Mouse (Mus musculus) ES-E14 (cell line): ENCODE data around the gene Phyhipl.

Experiments
- HCFC1 ChIP-seq: IDR thresholded peaks from 2 replicates; pipeline ENCODE4 v1.6.1; 2012; ENCODE audit warnings: low read length, inconsistent platforms, borderline replicate concordance; ENCODE audit not compliant: insufficient read depth
- MAFK ChIP-seq: IDR thresholded peaks from 2 replicates; pipeline ENCODE4 v1.6.1; 2014; ENCODE audit warnings: mild to moderate bottlenecking, low read depth, low read length, inconsistent platforms; ENCODE audit not compliant: insufficient read depth
- ZC3H11A ChIP-seq: IDR thresholded peaks from 2 replicates; pipeline ENCODE4 v1.6.1; 2012; ENCODE audit warnings: low read depth, mild to moderate bottlenecking, inconsistent platforms, low read length, borderline replicate concordance
- ZNF384 ChIP-seq: IDR thresholded peaks from 2 replicates; pipeline ENCODE4 v1.6.1; 2012; ENCODE audit warnings: low read depth, low read length, inconsistent platforms

GRCm38 (mm10) chr10:70533986-70534385, 121.8 kb downstream of the Phyhipl start:
- no peak for TF ChIP-seq HCFC1
- TF ChIP-seq MAFK: no peak
- TF ChIP-seq ZNF384: no peak
- no peak for TF ChIP-seq ZC3H11A
